Comparison of ENCODE assay signal across 26 mouse cellular contexts in the genomic region with DNA sequence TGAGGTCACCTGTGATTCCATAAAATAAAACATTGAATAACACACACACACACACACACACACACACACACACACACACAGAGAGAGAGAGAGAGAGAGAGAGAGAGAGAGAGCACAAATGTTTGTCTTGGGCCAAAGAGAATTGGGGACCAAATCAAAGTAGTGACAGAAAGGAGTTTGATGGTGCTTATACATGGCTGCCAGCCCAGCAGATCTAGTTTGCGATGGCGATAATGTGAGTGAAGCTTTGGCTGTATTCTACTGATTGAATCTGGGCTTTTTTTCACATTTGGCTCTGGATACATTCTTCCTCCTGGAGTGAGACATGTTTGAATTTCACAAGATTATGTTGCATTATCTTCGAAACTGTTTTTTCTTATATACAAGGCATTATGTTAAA.
"Had no signal": no experiment of that assay in that cellular context is flagged by ENCODE, and none has a peak within 500 bp of the region (broad histone marks: within the 10 kb centered on the region; RNA-seq: fewer than 3 reads in every experiment).

No protein-coding gene starts in this region.

- H3K4me3 ChIP-seq: embryonic facial prominence, embryonic 10.5 days; embryonic facial prominence, embryonic 12.5 days; embryonic facial prominence, embryonic 13.5 days; embryonic facial prominence, embryonic 15.5 days; erythroblast, embryonic 14.5 days; forebrain, embryonic 13.5 days; gastrocnemius, adult 2 months; heart, adult 2 months; heart, embryonic 10.5 days; heart, embryonic 12.5 days had no signal

- H3K27me3 ChIP-seq: embryonic facial prominence, embryonic 13.5 days; embryonic facial prominence, embryonic 15.5 days; forebrain, embryonic 13.5 days; heart, embryonic 12.5 days had no signal

- H3K36me3 ChIP-seq: embryonic facial prominence, embryonic 10.5 days; embryonic facial prominence, embryonic 12.5 days; embryonic facial prominence, embryonic 13.5 days; embryonic facial prominence, embryonic 15.5 days; heart, embryonic 10.5 days; heart, embryonic 12.5 days had no signal

- H3K9me3 ChIP-seq: embryonic facial prominence, embryonic 10.5 days; embryonic facial prominence, embryonic 12.5 days; embryonic facial prominence, embryonic 13.5 days; embryonic facial prominence, embryonic 15.5 days; forebrain, embryonic 13.5 days; heart, embryonic 10.5 days; heart, embryonic 12.5 days had no signal

- ATAC-seq: forebrain, embryonic 13.5 days had no signal

- H3K4me2 ChIP-seq: embryonic facial prominence, embryonic 12.5 days; embryonic facial prominence, embryonic 13.5 days; embryonic facial prominence, embryonic 15.5 days; forebrain, embryonic 13.5 days; heart, embryonic 11.5 days; heart, embryonic 12.5 days had no signal

- DNase-seq: cerebellum, adult 2 months; cerebellum, adult 8-10 months; cerebellum, adult 9-10 months; cerebellum, adult 9-11 months; cerebellum, postnatal 10 days; cerebellum, postnatal 14 days; cerebellum, postnatal 25 days; cerebellum, postnatal 36 days; embryo, embryonic 11 days; gastrocnemius, adult 2 months; gastrocnemius, postnatal 10 days; gastrocnemius, postnatal 14 days; gastrocnemius, postnatal 25 days; gastrocnemius, postnatal 36 days; heart, adult 11 months; heart, adult 18-20 months; heart, adult 2 months had no signal

- H3K27ac ChIP-seq: embryonic facial prominence, embryonic 10.5 days; embryonic facial prominence, embryonic 12.5 days; embryonic facial prominence, embryonic 13.5 days; embryonic facial prominence, embryonic 15.5 days; forebrain, embryonic 13.5 days; gastrocnemius, adult 2 months; heart, adult 2 months; heart, embryonic 10.5 days had no signal

- H3K4me1 ChIP-seq: embryonic facial prominence, embryonic 10.5 days; embryonic facial prominence, embryonic 12.5 days; embryonic facial prominence, embryonic 13.5 days; embryonic facial prominence, embryonic 15.5 days; forebrain, embryonic 13.5 days; heart, embryonic 10.5 days; heart, embryonic 12.5 days had no signal

- H3K9ac ChIP-seq: embryonic facial prominence, embryonic 12.5 days; embryonic facial prominence, embryonic 13.5 days; embryonic facial prominence, embryonic 15.5 days; forebrain, embryonic 13.5 days; heart, embryonic 12.5 days had no signal
